20 mouse cellular contexts compared by ENCODE assay signal in genomic region chr16:96536426-96536825, GRCm38 (mm10).
DNase-seq lines count a peak whose midpoint lies in the region; ATAC-seq and TF ChIP-seq lines count a peak whose summit lies in the region.
"Had no signal": no experiment of that assay in that cellular context is flagged by ENCODE, and none has a peak within 500 bp of the region (broad histone marks: within the 10 kb centered on the region; RNA-seq: fewer than 3 reads in every experiment).

No protein-coding gene starts in this region.

- no peak overlapping the region for H3K9ac ChIP-seq in kidney, embryonic 14.5 days (ENCODE audit: low read depth, low read length)
- H3K9ac ChIP-seq in kidney, postnatal 0 days (ENCODE audit: low read depth, low read length), result no peak overlapping the region
- no peak overlapping the region for H3K9ac ChIP-seq in hindbrain, embryonic 16.5 days (ENCODE audit: low read depth, low read length)
- H3K9ac ChIP-seq: embryonic facial prominence, embryonic 12.5 days; forebrain, embryonic 13.5 days; forebrain, embryonic 15.5 days had no signal

- no peak overlapping the region for H3K27ac ChIP-seq in kidney, adult 2 months (ENCODE audit: insufficient read depth, low read depth, low read length)
- H3K27ac ChIP-seq in kidney, embryonic 14.5 days (ENCODE audit: low read depth, low read length), result no peak overlapping the region
- peak overlapping the region; percentile 19; the same call in 1 of the 2 replicates for H3K27ac ChIP-seq in kidney, postnatal 0 days
- no peak overlapping the region for H3K27ac ChIP-seq in hindbrain, embryonic 16.5 days (ENCODE audit: low read depth, low read length)
- H3K27ac ChIP-seq: embryonic facial prominence, embryonic 10.5 days; embryonic facial prominence, embryonic 12.5 days; forebrain, embryonic 13.5 days; forebrain, embryonic 15.5 days had no signal

- no peaks in the 10 kb centered on the region for H3K36me3 ChIP-seq in kidney, adult 2 months (ENCODE audit: control insufficient read depth, insufficient read depth, low read length)
- H3K36me3 ChIP-seq in kidney, embryonic 14.5 days (ENCODE audit: control insufficient read depth, insufficient read depth, low read length), result no peaks in the 10 kb centered on the region
- H3K36me3 ChIP-seq in kidney, postnatal 0 days (ENCODE audit: insufficient read depth, low read length), result no peaks in the 10 kb centered on the region
- H3K36me3 ChIP-seq in hindbrain, embryonic 16.5 days (ENCODE audit: control insufficient read depth, insufficient read depth, low read length), result no peaks in the 10 kb centered on the region
- H3K36me3 ChIP-seq: embryonic facial prominence, embryonic 10.5 days; embryonic facial prominence, embryonic 12.5 days; forebrain, embryonic 15.5 days had no signal

- no peaks in the 10 kb centered on the region for H3K9me3 ChIP-seq in kidney, embryonic 14.5 days (ENCODE audit: control insufficient read depth, low read length)
- H3K9me3 ChIP-seq in kidney, postnatal 0 days (replicated peaks; ENCODE audit: low read length), result no peaks in the 10 kb centered on the region
- no peaks in the 10 kb centered on the region for H3K9me3 ChIP-seq in hindbrain, embryonic 16.5 days (ENCODE audit: control insufficient read depth, low read length)
- H3K9me3 ChIP-seq: embryonic facial prominence, embryonic 10.5 days; embryonic facial prominence, embryonic 12.5 days; forebrain, embryonic 13.5 days; forebrain, embryonic 15.5 days had no signal

- peaks cover 5% of the 10 kb centered on the region; the same call in 1 of the 2 replicates for H3K4me1 ChIP-seq in kidney, adult 2 months (ENCODE audit: control insufficient read depth, insufficient read depth, low read length)
- no peaks in the 10 kb centered on the region for H3K4me1 ChIP-seq in kidney, embryonic 14.5 days (ENCODE audit: control insufficient read depth, insufficient read depth, low read length)
- no peaks in the 10 kb centered on the region for H3K4me1 ChIP-seq in kidney, postnatal 0 days (replicated peaks; ENCODE audit: insufficient read depth, low read length)
- peaks cover 4% of the 10 kb centered on the region for H3K4me1 ChIP-seq in hindbrain, embryonic 16.5 days (ENCODE audit: control insufficient read depth, insufficient read depth, low read depth, low read length)
- H3K4me1 ChIP-seq: forebrain, embryonic 15.5 days had no signal

- no peak for TF ChIP-seq POLR2A in kidney, adult 2 months (IDR thresholded peaks at IDR 0.05; ENCODE audit: low read depth, low read length)

- DNase-seq in kidney, adult 2 months, result peak; percentile 73
- peak; percentile 70 for DNase-seq in kidney, adult 9 months
- DNase-seq in kidney, postnatal 10 days, result no peak
- DNase-seq in kidney, postnatal 0 days (ENCODE audit: low spot score), result no peak
- DNase-seq in kidney, postnatal 14 days, result peak; percentile 17
- DNase-seq in cerebellum, postnatal 14 days, result no peak
- DNase-seq: adrenal gland, adult 2 months; adrenal gland, postnatal 10 days; adrenal gland, postnatal 25 days; cerebellum, adult 11 months; cerebellum, adult 18-20 months; cerebellum, adult 8-10 months; cerebellum, adult 9-11 months; cerebellum, postnatal 25 days had no signal

- H3K4me2 ChIP-seq in kidney, embryonic 14.5 days (replicated peaks; ENCODE audit: low read depth, low read length), result no peak overlapping the region
- H3K4me2 ChIP-seq in kidney, postnatal 0 days (ENCODE audit: low read length), result no peak overlapping the region
- no peak overlapping the region for H3K4me2 ChIP-seq in hindbrain, embryonic 16.5 days (ENCODE audit: low read length)
- H3K4me2 ChIP-seq: embryonic facial prominence, embryonic 12.5 days; forebrain, embryonic 13.5 days; forebrain, embryonic 15.5 days had no signal

- no peak overlapping the region for H3K4me3 ChIP-seq in kidney, adult 2 months (ENCODE audit: insufficient read depth, low read depth, low read length)
- H3K4me3 ChIP-seq in kidney, embryonic 14.5 days (ENCODE audit: low read length), result no peak overlapping the region
- H3K4me3 ChIP-seq in kidney, postnatal 0 days (replicated peaks; ENCODE audit: low read depth, low read length), result no peak overlapping the region
- H3K4me3 ChIP-seq in hindbrain, embryonic 16.5 days (ENCODE audit: low read length), result no peak overlapping the region
- H3K4me3 ChIP-seq: embryonic facial prominence, embryonic 10.5 days; embryonic facial prominence, embryonic 12.5 days; forebrain, embryonic 13.5 days; forebrain, embryonic 15.5 days had no signal

- no peaks in the 10 kb centered on the region for H3K27me3 ChIP-seq in kidney, adult 2 months (replicated peaks; ENCODE audit: control insufficient read depth, insufficient read depth, low read length)
- H3K27me3 ChIP-seq in kidney, embryonic 14.5 days (ENCODE audit: control insufficient read depth, insufficient read depth, low read length), result no peaks in the 10 kb centered on the region
- no peaks in the 10 kb centered on the region for H3K27me3 ChIP-seq in kidney, postnatal 0 days (ENCODE audit: insufficient read depth, low read length)
- H3K27me3 ChIP-seq in hindbrain, embryonic 16.5 days (replicated peaks; ENCODE audit: control insufficient read depth, insufficient read depth, low read length), result no peaks in the 10 kb centered on the region
- H3K27me3 ChIP-seq: embryonic facial prominence, embryonic 12.5 days; forebrain, embryonic 13.5 days; forebrain, embryonic 15.5 days had no signal

- TF ChIP-seq CTCF in kidney, adult 2 months (conservative IDR thresholded peaks at IDR 0.05; ENCODE audit: insufficient read depth, insufficient read length, low read depth, low read length), result no peak
- no peak for TF ChIP-seq CTCF in kidney, postnatal 0 days (IDR thresholded peaks at IDR 0.05; ENCODE audit: low read depth)

- ATAC-seq in kidney, embryonic 14.5 days (ENCODE audit: low FRiP score, low TSS enrichment), result no peak
- ATAC-seq in kidney, postnatal 0 days (replicated peaks; ENCODE audit: low FRiP score, low read depth), result no peak
- no peak for ATAC-seq in hindbrain, embryonic 16.5 days
- ATAC-seq: forebrain, embryonic 13.5 days; forebrain, embryonic 15.5 days had no signal

Comparison
In these comparisons a context has a peak if more than half of its experiments do, and no peak if none do; other contexts are left out.
1. DNase-seq: peak in kidney, adult 2 months (single experiment), kidney, adult 9 months (single experiment) and kidney, postnatal 14 days (single experiment); none in kidney, postnatal 10 days (single experiment), kidney, postnatal 0 days (single experiment) and cerebellum, postnatal 14 days (0 of 2).